Mouse (Mus musculus) ES-Bruce4 (cell line): Measurements from ENCODE around the gene Rpl22. TPM values are rescaled to one million over a fixed set of nuclear protein-coding genes. Genes with fewer than 3 reads are reported as not detected.

Source experiments
- H3K27ac ChIP-seq: 2 replicates; pipeline ENCODE4 v1.5.1; 2012; ENCODE audit warnings: low read length, inconsistent platforms; ENCODE audit not compliant: insufficient read depth
- H3K27me3 ChIP-seq: 2 replicates; pipeline ENCODE4 v1.6.1; 2012; ENCODE audit warnings: mild to moderate bottlenecking, low read length, inconsistent platforms; ENCODE audit not compliant: control insufficient read depth, poor library complexity, insufficient read depth, severe bottlenecking
- H3K36me3 ChIP-seq: 2 replicates; pipeline ENCODE4 v1.6.1; 2012; ENCODE audit warnings: inconsistent platforms, mild to moderate bottlenecking, low read length, moderate library complexity; ENCODE audit not compliant: control insufficient read depth, poor library complexity, insufficient read depth, severe bottlenecking
- H3K4me1 ChIP-seq: one replicate; pipeline ENCODE4 v1.8.1; 2011; ENCODE audit warnings: low read length; ENCODE audit not compliant: control insufficient read depth, insufficient read depth
- H3K4me3 ChIP-seq: 2 replicates; pipeline ENCODE4 v1.5.1; 2011; ENCODE audit warnings: low read depth, mild to moderate bottlenecking, low read length
- H3K9ac ChIP-seq: 2 replicates; pipeline ENCODE4 v1.6.1; 2012; ENCODE audit warnings: low read depth, mild to moderate bottlenecking, inconsistent platforms; ENCODE audit not compliant: poor library complexity, severe bottlenecking
- H3K9me3 ChIP-seq: replicated peaks from 2 replicates; pipeline ENCODE4 v1.6.1; 2012; ENCODE audit warnings: mild to moderate bottlenecking, low read length, inconsistent platforms; ENCODE audit not compliant: control insufficient read depth, poor library complexity, insufficient read depth, severe bottlenecking
- CTCF ChIP-seq: IDR thresholded peaks from one replicate; pipeline ENCODE4 v1.8.1; 2011; ENCODE audit warnings: low read depth, low read length
- EP300 ChIP-seq: IDR thresholded peaks from 2 replicates; pipeline ENCODE4 v1.6.1; 2011; ENCODE audit warnings: low read depth, low read length; ENCODE audit not compliant: insufficient read depth
- POLR2A ChIP-seq: IDR thresholded peaks from one replicate; pipeline ENCODE4 v1.8.1; 2011; ENCODE audit warnings: low read length; ENCODE audit not compliant: insufficient read depth
- polyA plus RNA-seq: library from polyadenylated mRNA; stranded (reverse); fragments of >200 nt; gene quantifications from 2 replicates; pipeline ENCODE4 v1.2.4, GENCODE M21; 2011; ENCODE audit warnings: low read depth; ENCODE audit not compliant: missing spikeins, insufficient read depth, insufficient read length

The Rpl22 gene
- polyA plus RNA-seq, 1 experiment, result 1,978 TPM

GRCm38 (mm10) chr4:152338419-152339292 lies 13.1 kb downstream of the Rpl22 start, which contains the start of gene Chd5:
TSS of gene Chd5 (plus strand) at chr4:152338651.
- Histone ChIP-seq H3K4me3 (peak within 1 kb of the TSS; percentile 43), H3K4me1 (peaks cover 11% of the 10 kb centered on the region), H3K36me3 (peaks cover 6% of the 10 kb centered on the region; the same call in 1 of the 2 replicates), H3K27ac (no peak within 1 kb of the TSS), H3K9ac (peak within 1 kb of the TSS; percentile 74), H3K27me3 (peaks cover 7% of the 10 kb centered on the region), H3K9me3 (no peaks in the 10 kb centered on the region)
- TF ChIP-seq EP300 (no peak), CTCF (no peak), POLR2A (no peak)

- Histone ChIP-seq H3K4me1 (peaks cover 14% of the 10 kb centered on the region), H3K4me3 (peak overlapping the region; percentile 43), H3K9me3 (no peaks in the 10 kb centered on the region), H3K9ac (peak overlapping the region; percentile 74), H3K27me3 (peaks cover 7% of the 10 kb centered on the region), H3K27ac (no peak overlapping the region), H3K36me3 (no peaks in the 10 kb centered on the region)
- TF ChIP-seq POLR2A (no peak), EP300 (no peak), CTCF (no peak)
Observed at GRCm38 (mm10) chr4:152339293-152339790, 13.8 kb downstream of the Rpl22 start.

- H3K9ac ChIP-seq, result no peak overlapping the region
- H3K4me3 ChIP-seq, result peak overlapping the region; percentile 37
- no peaks in the 10 kb centered on the region for H3K36me3 ChIP-seq
- H3K27me3 ChIP-seq, result peaks cover 7% of the 10 kb centered on the region
- H3K27ac ChIP-seq, result peak overlapping the region; percentile 46
- TF ChIP-seq EP300 (0 out of 2 replicates have a peak, but pooled peaks have one; percentile 19), CTCF (no peak), POLR2A (peak; percentile 48)
- no peaks in the 10 kb centered on the region for H3K9me3 ChIP-seq
- peaks cover 19% of the 10 kb centered on the region for H3K4me1 ChIP-seq
Observed at GRCm38 (mm10) chr4:152340584-152341284, 15.2 kb downstream of the Rpl22 start.

- Histone ChIP-seq H3K4me1 (peaks cover 26% of the 10 kb centered on the region), H3K27ac (no peak overlapping the region), H3K36me3 (no peaks in the 10 kb centered on the region), H3K4me3 (no peak overlapping the region), H3K9me3 (no peaks in the 10 kb centered on the region), H3K27me3 (peaks cover 7% of the 10 kb centered on the region), H3K9ac (no peak overlapping the region)
- TF ChIP-seq POLR2A (no peak), CTCF (peak; percentile 94), EP300 (no peak)
Observed at GRCm38 (mm10) chr4:152343296-152343695, 17.8 kb downstream of the Rpl22 start.

- Histone ChIP-seq H3K9me3 (no peaks in the 10 kb centered on the region), H3K4me3 (no peak overlapping the region), H3K27me3 (no peaks in the 10 kb centered on the region), H3K4me1 (peaks cover 26% of the 10 kb centered on the region), H3K27ac (no peak overlapping the region), H3K9ac (no peak overlapping the region), H3K36me3 (no peaks in the 10 kb centered on the region)
- TF ChIP-seq EP300 (0 out of 2 replicates have a peak, but pooled peaks have one; percentile 1), POLR2A (no peak), CTCF (no peak)
Observed at GRCm38 (mm10) chr4:152344651-152345050, 19.1 kb downstream of the Rpl22 start.
